Mouse (Mus musculus) limb, embryonic 12.5 days (tissue): Measurements from ENCODE around the gene Maml1. TPM values are rescaled to one million over a fixed set of nuclear protein-coding genes. Genes with fewer than 3 reads are reported as not detected.

Source experiments
- ATAC-seq: fragments of 200-750 bp; cut with Nextera tagmentation; 2 replicates; pipeline ENCODE4 v1.8.0; 2017; ENCODE audit warnings: low read depth, moderate TSS enrichment; ENCODE audit not compliant: insufficient number of reproducible peaks, insufficient read depth, low FRiP score, low TSS enrichment
- H3K27ac ChIP-seq: fragments of 300-500 bp; sonication (generic); 2 replicates; pipeline ENCODE4 v1.5.1; 2016; ENCODE audit warnings: mild to moderate bottlenecking, moderate library complexity
- H3K27me3 ChIP-seq: fragments of 300-500 bp; sonication (generic); 2 replicates; pipeline ENCODE4 v1.6.1; 2016; ENCODE audit warnings: mild to moderate bottlenecking, moderate library complexity
- H3K36me3 ChIP-seq: fragments of 300-500 bp; sonication (generic); 2 replicates; pipeline ENCODE4 v1.6.1; 2016; ENCODE audit warnings: mild to moderate bottlenecking, moderate library complexity
- H3K4me1 ChIP-seq: fragments of 300-500 bp; sonication (generic); replicated peaks from 2 replicates; pipeline ENCODE4 v1.6.1; 2016
- H3K4me2 ChIP-seq: fragments of 300-500 bp; sonication (generic); 2 replicates; pipeline ENCODE4 v1.6.1; 2016; ENCODE audit warnings: mild to moderate bottlenecking, moderate library complexity
- H3K4me3 ChIP-seq: fragments of 300-500 bp; sonication (generic); replicated peaks from 2 replicates; pipeline ENCODE4 v1.5.1; 2016; ENCODE audit warnings: mild to moderate bottlenecking
- H3K9ac ChIP-seq: fragments of 300-500 bp; sonication (generic); replicated peaks from 2 replicates; pipeline ENCODE4 v1.6.1; 2016; ENCODE audit warnings: mild to moderate bottlenecking, moderate library complexity
- H3K9me3 ChIP-seq: fragments of 300-500 bp; sonication (generic); 2 replicates; pipeline ENCODE4 v1.6.1; 2016; ENCODE audit warnings: mild to moderate bottlenecking, moderate library complexity
- WGBS: fragments of 180-500 bp; shearing (Covaris S2); methylation state at CpG from one replicate; pipeline ENCODE4 v1.1.7; 2016; 5-methylcytosine and 5-hydroxymethylcytosine counted together
- polyA plus RNA-seq: library from polyadenylated mRNA; unstranded; fragments of >200 nt; fragmentation: Nextera tagmentation; extraction: Ambion mirVana; gene quantifications from 2 replicates; pipeline ENCODE4 v1.2.1, GENCODE M21; 2016

Maml1 gene
- polyA plus RNA-seq, 1 experiment from 2014 or later = 10.4 TPM

DNA sequence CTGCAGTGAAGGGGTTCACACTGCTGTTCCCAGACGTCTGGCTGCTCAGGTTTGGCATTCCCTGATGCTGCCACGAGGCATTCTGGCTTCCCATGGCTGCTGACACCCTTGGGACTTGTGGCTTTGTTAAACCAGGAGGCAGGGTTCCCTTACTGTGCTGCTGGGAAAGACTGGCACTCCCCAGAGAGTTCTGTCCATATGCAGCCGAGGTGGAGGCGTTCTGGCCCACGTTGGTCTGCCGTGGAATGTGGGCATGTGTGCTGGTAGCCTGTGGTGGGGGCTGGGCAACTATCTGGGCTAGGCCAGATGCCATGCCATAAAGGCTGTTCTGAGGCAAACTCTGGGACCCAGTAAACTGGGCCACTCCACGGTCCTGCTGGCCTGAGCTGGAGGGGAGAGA is 33.8 kb downstream of the Maml1 start:
- WGBS = 81% methylated on average over 7 of the region's 7 CpGs
- Histone ChIP-seq H3K4me1 (peaks cover 8% of the 10 kb centered on the region), H3K4me2 (no peak overlapping the region), H3K27ac (no peak overlapping the region), H3K9ac (no peak overlapping the region), H3K9me3 (no peaks in the 10 kb centered on the region), H3K4me3 (no peak overlapping the region), H3K27me3 (no peaks in the 10 kb centered on the region), H3K36me3 (peaks cover 76% of the 10 kb centered on the region)
- 0 out of 2 replicates have a peak, but pooled peaks have one; percentile 37 for ATAC-seq

DNA sequence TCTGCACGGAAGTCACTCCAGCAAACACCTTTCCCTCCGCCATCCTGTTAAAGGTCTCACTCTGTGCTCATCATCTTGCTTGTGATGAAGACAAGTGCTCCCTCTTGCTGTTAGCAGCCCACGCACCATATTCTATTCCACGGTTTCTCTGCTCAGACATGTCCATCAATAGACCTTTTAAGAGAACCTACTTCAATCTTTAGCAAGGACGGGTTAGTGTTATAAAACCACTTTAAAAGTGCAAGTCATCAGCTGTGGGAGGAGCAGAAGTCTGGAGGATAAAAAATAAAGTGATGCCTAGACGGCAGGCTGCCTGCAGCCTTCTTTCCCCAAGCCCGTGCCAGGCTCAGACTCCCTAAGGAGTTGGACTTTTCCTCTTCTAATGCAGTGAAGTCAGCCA is 35.5 kb downstream of the Maml1 start:
- Histone ChIP-seq H3K4me3 (no peak overlapping the region), H3K4me2 (no peak overlapping the region), H3K4me1 (peaks cover 20% of the 10 kb centered on the region), H3K9me3 (no peaks in the 10 kb centered on the region), H3K27ac (no peak overlapping the region), H3K27me3 (no peaks in the 10 kb centered on the region), H3K9ac (no peak overlapping the region), H3K36me3 (peaks cover 59% of the 10 kb centered on the region)
- 83% methylated on average over 7 of the region's 7 CpGs for WGBS
- ATAC-seq = no peak

DNA sequence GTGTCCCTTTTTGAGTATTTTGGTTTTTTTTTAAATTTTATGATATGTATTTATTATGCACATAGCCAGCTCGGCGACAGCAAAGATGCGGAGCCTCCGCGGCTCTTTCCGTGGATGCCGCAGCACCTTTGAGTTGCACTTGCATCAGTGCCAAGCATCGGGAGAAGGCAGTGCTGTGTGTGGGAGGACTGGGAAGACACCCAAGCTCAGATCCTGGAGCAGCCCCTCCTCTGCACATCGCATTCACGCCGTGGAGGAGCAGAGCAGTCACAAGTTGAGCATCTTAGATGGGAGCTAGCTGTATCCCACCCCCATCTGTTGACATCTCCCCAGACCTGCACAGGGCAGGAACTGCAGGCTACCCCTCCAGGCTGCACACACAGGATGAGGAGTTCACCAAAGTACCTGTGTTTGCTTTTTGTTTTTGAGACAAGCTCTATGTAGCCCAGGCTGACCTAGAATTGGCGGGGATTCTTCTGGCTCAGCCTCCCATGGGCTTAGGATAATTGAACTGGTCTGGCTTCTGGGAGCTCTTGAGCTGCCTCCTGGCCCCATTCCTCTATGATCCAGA is 38.0 kb downstream of the Maml1 start:
- 85% methylated on average over 12 of the region's 12 CpGs for WGBS

GRCm38 (mm10) chr11:50253393-50253792 is 38.7 kb downstream of the Maml1 start:
- H3K9me3 ChIP-seq = no peaks in the 10 kb centered on the region
- no peak overlapping the region for H3K9ac ChIP-seq
- 52% methylated on average over 1 of the region's 1 CpGs for WGBS
- no peaks in the 10 kb centered on the region for H3K27me3 ChIP-seq
- peak overlapping the region; percentile 62; the same call in 1 of the 2 replicates for H3K27ac ChIP-seq
- peaks cover 20% of the 10 kb centered on the region for H3K4me1 ChIP-seq
- no peak for ATAC-seq
- peaks cover 27% of the 10 kb centered on the region for H3K36me3 ChIP-seq
- no peak overlapping the region for H3K4me3 ChIP-seq
- no peak overlapping the region for H3K4me2 ChIP-seq

More for the DNA sequence above, 38.0 kb downstream of the Maml1 start:
- Histone ChIP-seq H3K4me3 (no peak overlapping the region), H3K9ac (no peak overlapping the region), H3K4me2 (no peak overlapping the region), H3K9me3 (no peaks in the 10 kb centered on the region), H3K27ac (no peak overlapping the region), H3K4me1 (peaks cover 20% of the 10 kb centered on the region), H3K27me3 (no peaks in the 10 kb centered on the region), H3K36me3 (peaks cover 34% of the 10 kb centered on the region)
- no peak for ATAC-seq

DNA sequence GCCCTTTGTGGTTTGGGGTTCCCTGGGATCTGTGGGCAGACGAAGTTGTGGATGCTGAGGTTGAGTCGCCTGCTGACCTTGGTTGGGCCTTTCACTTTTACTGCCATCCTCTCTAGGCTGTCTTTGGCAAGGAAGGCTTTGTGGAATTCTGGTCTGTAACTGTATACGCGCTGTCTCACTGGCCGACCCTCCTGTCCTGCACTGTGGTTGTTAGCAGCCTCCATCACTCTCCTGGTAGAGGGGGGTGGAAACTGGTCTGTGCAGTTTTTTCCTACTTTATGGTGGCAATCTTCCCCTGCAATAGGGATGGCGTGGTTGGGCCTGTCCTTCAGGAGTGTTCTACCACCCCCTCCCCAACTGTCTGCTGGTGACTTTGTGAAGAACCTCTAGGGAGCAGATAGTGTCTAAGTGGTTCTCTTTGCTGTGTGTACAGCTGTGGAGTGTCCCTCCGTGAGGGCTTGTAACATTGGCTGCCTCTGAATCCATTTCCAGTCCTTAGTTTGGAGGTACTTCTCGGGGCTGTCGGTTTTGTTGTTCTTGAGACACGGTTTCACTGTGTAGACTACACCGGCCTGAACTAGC is 39.3 kb downstream of the Maml1 start:
- peak overlapping the region; percentile 62 for H3K27ac ChIP-seq
- peak; percentile 63 for ATAC-seq
- H3K9ac ChIP-seq = peak overlapping the region; percentile 27; the same call in 1 of the 2 replicates

DNA sequence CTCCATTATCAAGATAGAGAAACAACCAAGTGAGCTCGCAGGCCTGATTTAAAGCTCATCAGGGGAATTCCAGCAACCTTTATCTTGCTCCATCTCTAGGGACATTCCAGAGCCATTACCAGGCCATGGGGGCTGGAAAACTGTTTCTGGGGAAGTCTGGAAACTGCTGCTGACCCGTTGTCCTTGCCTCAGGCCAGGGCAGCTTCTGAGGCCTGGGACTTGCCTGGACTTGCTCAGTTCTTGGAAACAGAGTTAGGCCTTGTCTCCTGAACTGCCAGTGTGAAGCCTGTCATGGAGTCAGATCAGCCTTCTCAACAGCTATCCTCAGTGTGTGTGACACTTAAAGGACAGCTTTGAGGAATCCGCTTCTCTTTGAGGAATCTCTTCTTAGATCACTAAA is 39.9 kb downstream of the Maml1 start:
- ATAC-seq = no peak
- H3K9ac ChIP-seq = peak overlapping the region; percentile 27; the same call in 1 of the 2 replicates
- no peaks in the 10 kb centered on the region for H3K9me3 ChIP-seq

More for the DNA sequence above, 39.3 kb downstream of the Maml1 start:
- no peaks in the 10 kb centered on the region for H3K9me3 ChIP-seq
- no peak overlapping the region for H3K4me3 ChIP-seq
- H3K27me3 ChIP-seq = no peaks in the 10 kb centered on the region
- H3K4me1 ChIP-seq = peaks cover 20% of the 10 kb centered on the region
- peaks cover 21% of the 10 kb centered on the region for H3K36me3 ChIP-seq
- no peak overlapping the region for H3K4me2 ChIP-seq
- WGBS = 47% methylated on average over 11 of the region's 11 CpGs

GRCm38 (mm10) chr11:50248473-50249171 is 43.5 kb downstream of the Maml1 start:
- H3K27ac ChIP-seq = no peak overlapping the region
- peaks cover 15% of the 10 kb centered on the region for H3K4me1 ChIP-seq
- no peaks in the 10 kb centered on the region for H3K36me3 ChIP-seq
- no peaks in the 10 kb centered on the region for H3K27me3 ChIP-seq
- no peak overlapping the region for H3K9ac ChIP-seq
- no peak overlapping the region for H3K4me2 ChIP-seq
- H3K4me3 ChIP-seq = no peak overlapping the region
- H3K9me3 ChIP-seq = no peaks in the 10 kb centered on the region
- 74% methylated on average over 7 of the region's 7 CpGs for whole genome bisulfite sequencing
- no peak for ATAC-seq

More for the DNA sequence above, 39.9 kb downstream of the Maml1 start:
- Histone ChIP-seq H3K4me2 (no peak overlapping the region), H3K27ac (peak overlapping the region; percentile 62), H3K4me1 (peaks cover 20% of the 10 kb centered on the region), H3K27me3 (no peaks in the 10 kb centered on the region), H3K4me3 (no peak overlapping the region), H3K36me3 (peaks cover 14% of the 10 kb centered on the region)
- WGBS = 34% methylated on average over 3 of the region's 3 CpGs

DNA sequence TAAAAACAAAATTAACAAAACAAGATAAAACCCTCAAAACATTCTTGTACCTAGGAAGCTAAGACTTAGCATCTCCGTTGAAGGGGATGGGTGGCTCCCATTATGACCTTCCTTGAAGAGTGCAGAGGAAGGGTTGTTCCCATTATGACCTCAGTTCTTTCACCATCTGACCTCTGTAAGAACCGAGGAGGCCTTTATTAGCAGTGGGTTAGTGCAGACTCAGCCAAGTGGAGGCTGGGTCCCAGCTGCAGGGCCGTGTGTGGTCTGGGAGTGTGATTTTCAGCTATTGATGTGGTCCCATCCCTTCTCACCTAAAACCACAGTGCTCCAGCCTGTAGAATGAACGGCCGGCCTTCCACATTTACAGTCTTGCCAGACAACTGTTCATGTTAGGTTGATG is 46.8 kb downstream of the Maml1 start:
- no peak for ATAC-seq

DNA sequence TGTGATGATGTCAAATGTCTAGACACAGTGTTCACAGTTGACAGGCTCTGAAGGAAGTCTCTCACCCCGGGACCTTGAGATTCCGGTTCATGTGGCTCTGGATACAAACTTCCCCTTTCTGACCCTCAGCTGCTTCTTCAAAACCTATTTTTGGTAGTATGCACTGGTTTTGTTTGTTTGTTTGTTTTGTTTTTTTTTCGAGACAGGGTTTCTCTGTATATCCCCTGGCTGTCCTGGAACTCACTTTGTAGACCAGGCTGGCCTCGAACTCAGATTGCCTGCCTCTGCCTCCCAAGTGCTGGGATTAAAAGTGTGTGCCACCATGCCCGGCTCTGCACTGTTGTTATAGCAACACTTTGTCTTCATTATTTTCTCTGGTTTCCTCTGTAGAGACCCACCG is 48.2 kb downstream of the Maml1 start:
- Histone ChIP-seq H3K9ac (no peak overlapping the region), H3K4me2 (no peak overlapping the region), H3K36me3 (no peaks in the 10 kb centered on the region), H3K4me3 (no peak overlapping the region), H3K4me1 (no peaks in the 10 kb centered on the region), H3K27me3 (peaks cover 9% of the 10 kb centered on the region), H3K9me3 (no peaks in the 10 kb centered on the region), H3K27ac (no peak overlapping the region)
- WGBS = 78% methylated on average over 6 of the region's 6 CpGs
- no peak for ATAC-seq

More for the DNA sequence above, 46.8 kb downstream of the Maml1 start:
- Histone ChIP-seq H3K4me1 (no peaks in the 10 kb centered on the region), H3K9ac (no peak overlapping the region), H3K27ac (no peak overlapping the region), H3K36me3 (no peaks in the 10 kb centered on the region), H3K27me3 (no peaks in the 10 kb centered on the region), H3K9me3 (no peaks in the 10 kb centered on the region), H3K4me2 (no peak overlapping the region), H3K4me3 (no peak overlapping the region)
- 76% methylated on average over 5 of the region's 5 CpGs for whole genome bisulfite sequencing

DNA sequence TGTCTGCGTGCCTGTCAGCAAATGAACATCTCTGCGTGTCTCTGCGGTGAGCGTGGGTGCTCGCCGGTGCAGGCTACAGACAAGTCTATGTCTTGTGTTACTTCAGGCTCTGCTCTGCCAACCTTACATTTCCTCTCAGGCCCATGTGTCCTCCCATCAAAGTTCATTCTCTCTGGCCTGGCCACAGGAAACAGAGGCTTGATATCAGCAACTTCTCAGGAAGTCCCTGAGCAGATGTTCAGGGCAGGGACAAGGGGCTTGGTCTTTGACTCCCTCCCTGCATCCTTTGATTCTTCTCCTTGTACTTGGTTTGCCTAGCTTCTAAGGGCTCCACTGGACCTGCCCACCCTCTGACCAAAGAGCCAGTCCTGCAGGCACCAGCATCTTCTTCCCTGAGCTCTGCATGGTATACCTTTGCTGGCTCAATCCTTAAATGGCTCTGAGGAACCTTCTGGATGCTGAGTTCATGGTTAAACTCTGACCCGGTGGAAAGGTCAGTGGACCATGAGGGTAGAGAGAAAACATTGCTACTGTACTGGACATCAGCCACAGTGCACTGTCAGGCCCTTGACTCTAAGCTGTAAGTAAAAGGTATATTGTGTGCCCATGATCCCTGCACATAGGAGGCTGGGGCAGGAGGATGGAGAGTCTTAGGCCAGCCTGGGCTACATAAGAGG is 51.7 kb downstream of the Maml1 start:
- H3K27me3 ChIP-seq = peaks cover 44% of the 10 kb centered on the region
- WGBS = 77% methylated on average over 7 of the region's 7 CpGs
- no peaks in the 10 kb centered on the region for H3K9me3 ChIP-seq
- H3K4me1 ChIP-seq = peaks cover 12% of the 10 kb centered on the region; the same call in 1 of the 2 replicates
- H3K36me3 ChIP-seq = no peaks in the 10 kb centered on the region
- H3K27ac ChIP-seq = no peak overlapping the region
- H3K9ac ChIP-seq = no peak overlapping the region
- ATAC-seq = no peak
- no peak overlapping the region for H3K4me2 ChIP-seq
- H3K4me3 ChIP-seq = no peak overlapping the region
